Mouse (Mus musculus) skeletal muscle tissue, adult 2 months (tissue): ENCODE data around the gene BC024063.
"Not testable (repeated sequence)": the region's sequence is repeated elsewhere in the genome, so short reads cannot be mapped to it uniquely, and the experiment has no call there.

ENCODE experiments used
- DNase-seq: peaks from one replicate; pipeline ENCODE4 v3.0.0-alpha.2; 2012; ENCODE audit warnings: low read depth, low spot score

BC024063 gene

GRCm38 (mm10) chr10:82082728-82083621 is at the start of gene BC024063:
Gene BC024063 (plus strand): TSS chr10:82083353.
- DNase-seq = peak; percentile 53

- DNase-seq = no peak
Measured at GRCm38 (mm10) chr10:82042191-82042590, 41.0 kb upstream of the BC024063 start.

- no peak for DNase-seq
Measured at GRCm38 (mm10) chr10:82046603-82047002, 36.5 kb upstream of the BC024063 start.

GRCm38 (mm10) chr10:82047597-82048459 is 35.3 kb upstream of the BC024063 start, which contains the start of gene Zfp873:
Gene Zfp873 (plus strand): TSS chr10:82048123.
- DNase-seq = peak; percentile 77

- DNase-seq = not testable (repeated sequence)
Measured at GRCm38 (mm10) chr10:82048460-82048804, 34.7 kb upstream of the BC024063 start.

GRCm38 (mm10) chr10:82083622-82083971 is 444 bp downstream of the BC024063 start:
- DNase-seq = not testable (repeated sequence)

GRCm38 (mm10) chr10:82117206-82117605 is 34.1 kb downstream of the BC024063 start:
- DNase-seq = no peak

- peak; percentile 51 for DNase-seq
Measured at GRCm38 (mm10) chr10:82127850-82128401, 44.8 kb downstream of the BC024063 start, which contains the start of gene AU041133. Gene AU041133 (plus strand): TSS chr10:82128013.

- DNase-seq = no peak
Measured at GRCm38 (mm10) chr10:82145282-82145681, 62.1 kb downstream of the BC024063 start.

- no peak for DNase-seq
Measured at GRCm38 (mm10) chr10:82147571-82147970, 64.4 kb downstream of the BC024063 start.
